Mouse (Mus musculus) liver, postnatal 0 days (tissue): ENCODE data around the gene Cep97.

Experiments
- CTCF ChIP-seq: sonication (generic); IDR thresholded peaks from 2 replicates; pipeline ENCODE4 v1.5.1; 2016; ENCODE audit warnings: antibody characterized with exemption, low read depth
- EP300 ChIP-seq: IDR thresholded peaks from 2 replicates; pipeline ENCODE4 v1.6.1; 2016; ENCODE audit warnings: antibody characterized with exemption, low read depth, mild to moderate bottlenecking

GRCm38 (mm10) chr16:55852515-55852914 lies 82.1 kb downstream of the Cep97 start:
- TF ChIP-seq CTCF (no peak), EP300 (no peak)
